Mouse (Mus musculus) heart, embryonic 13.5 days (tissue): ENCODE measurements around the gene 0610040J01Rik. TPM values are rescaled to one million over a fixed set of nuclear protein-coding genes. Genes with fewer than 3 reads are reported as not detected.
"Not testable (repeated sequence)": the region's sequence is repeated elsewhere in the genome, so short reads cannot be mapped to it uniquely, and the experiment has no call there.

Experiments used
- ATAC-seq: fragments of 200-750 bp; cut with Nextera tagmentation; 2 replicates; pipeline ENCODE4 v1.8.0; 2017; ENCODE audit warnings: moderate TSS enrichment; ENCODE audit not compliant: insufficient number of reproducible peaks, low FRiP score, low TSS enrichment; ENCODE audit errors: extremely low read depth
- H3K27ac ChIP-seq: fragments of 300-500 bp; sonication (generic); replicated peaks from 2 replicates; pipeline ENCODE4 v1.5.1; 2015; ENCODE audit warnings: moderate library complexity, mild to moderate bottlenecking, inconsistent platforms
- H3K27me3 ChIP-seq: fragments of 300-500 bp; sonication (generic); replicated peaks from 2 replicates; pipeline ENCODE4 v1.6.1; 2015; ENCODE audit warnings: mild to moderate bottlenecking, inconsistent platforms
- H3K36me3 ChIP-seq: fragments of 300-500 bp; sonication (generic); 2 replicates; pipeline ENCODE4 v1.6.1; 2015; ENCODE audit warnings: mild to moderate bottlenecking, inconsistent platforms
- H3K4me1 ChIP-seq: fragments of 300-500 bp; sonication (generic); 2 replicates; pipeline ENCODE4 v1.6.1; 2015; ENCODE audit warnings: inconsistent platforms
- H3K4me2 ChIP-seq: fragments of 300-500 bp; sonication (generic); 2 replicates; pipeline ENCODE4 v1.6.1; 2015; ENCODE audit warnings: inconsistent platforms, mild to moderate bottlenecking, moderate library complexity
- H3K4me3 ChIP-seq: fragments of 300-500 bp; sonication (generic); 2 replicates; pipeline ENCODE4 v1.5.1; 2015; ENCODE audit warnings: moderate library complexity, mild to moderate bottlenecking, inconsistent platforms
- H3K9ac ChIP-seq: fragments of 300-500 bp; sonication (generic); 2 replicates; pipeline ENCODE4 v1.6.1; 2015; ENCODE audit warnings: inconsistent platforms, mild to moderate bottlenecking, moderate library complexity
- H3K9me3 ChIP-seq: fragments of 300-500 bp; sonication (generic); 2 replicates; pipeline ENCODE4 v1.6.1; 2016; ENCODE audit warnings: inconsistent platforms
- WGBS: fragments of 180-500 bp; shearing (Covaris S2); methylation state at CpG from one replicate; pipeline ENCODE4 v1.1.7; 2015; ENCODE audit warnings: mixed read lengths; 5-methylcytosine and 5-hydroxymethylcytosine counted together
- polyA plus RNA-seq: library from polyadenylated mRNA; unstranded; fragments of >200 nt; fragmentation: Nextera tagmentation; extraction: Ambion mirVana; gene quantifications from 2 replicates; pipeline ENCODE4 v1.2.1, GENCODE M21; 2015

Gene 0610040J01Rik
- polyA plus RNA-seq, 1 experiment from 2014 or later: 2.3 TPM

DNA sequence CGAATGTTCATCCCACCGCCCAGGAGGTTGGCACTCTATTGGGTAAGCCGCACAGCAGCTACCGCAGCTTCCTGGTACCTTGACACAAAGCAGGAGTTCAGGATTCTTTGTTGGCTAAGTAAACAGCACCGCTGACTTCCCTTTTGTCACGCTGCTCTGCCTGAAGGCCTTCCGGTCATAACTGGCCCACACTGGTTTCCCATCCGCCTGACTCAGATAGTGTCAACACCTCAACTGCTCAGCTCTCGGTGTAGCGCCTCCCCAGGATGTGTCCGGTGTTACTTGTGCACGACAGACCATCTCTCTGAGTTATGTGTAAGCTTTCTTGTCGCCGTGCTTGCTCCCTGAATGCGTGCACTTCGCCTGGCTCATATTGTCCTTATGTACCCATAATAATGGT, 62.7 kb downstream of the 0610040J01Rik start:
- Histone ChIP-seq H3K27ac (no peak overlapping the region), H3K4me1 (0 out of 2 replicates have a peak, but pooled peaks cover 2% of the 10 kb centered on the region), H3K36me3 (no peaks in the 10 kb centered on the region), H3K4me3 (no peak overlapping the region), H3K9me3 (no peaks in the 10 kb centered on the region), H3K9ac (no peak overlapping the region), H3K27me3 (no peaks in the 10 kb centered on the region), H3K4me2 (no peak overlapping the region)
- WGBS: 59% methylated on average over 16 of the region's 16 CpGs
- no peak for ATAC-seq

DNA sequence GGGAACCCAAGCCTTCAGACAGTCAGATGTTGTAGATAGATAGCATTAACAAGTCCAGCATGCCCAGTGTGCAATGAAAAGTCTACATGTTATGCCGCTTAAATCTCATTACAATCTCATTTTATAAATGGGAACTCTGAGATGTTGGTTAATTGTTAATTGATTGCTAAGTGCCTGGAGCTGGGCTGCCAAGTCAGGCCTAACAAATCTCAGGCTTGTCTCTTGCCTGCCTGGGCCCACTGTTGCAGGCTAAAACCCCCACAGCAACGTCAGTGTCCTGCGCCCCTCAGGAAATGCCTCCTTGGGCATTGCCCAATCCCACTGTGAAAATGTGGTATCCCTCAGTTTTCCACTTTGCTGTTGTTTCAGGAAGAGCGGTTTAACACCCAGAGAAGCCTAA, 63.9 kb downstream of the 0610040J01Rik start:
- Histone ChIP-seq H3K27ac (no peak overlapping the region), H3K9me3 (no peaks in the 10 kb centered on the region), H3K9ac (no peak overlapping the region), H3K27me3 (no peaks in the 10 kb centered on the region), H3K36me3 (no peaks in the 10 kb centered on the region), H3K4me2 (no peak overlapping the region), H3K4me1 (0 out of 2 replicates have a peak, but pooled peaks cover 2% of the 10 kb centered on the region), H3K4me3 (no peak overlapping the region)
- WGBS: 86% methylated on average over 4 of the region's 4 CpGs
- ATAC-seq: no peak

DNA sequence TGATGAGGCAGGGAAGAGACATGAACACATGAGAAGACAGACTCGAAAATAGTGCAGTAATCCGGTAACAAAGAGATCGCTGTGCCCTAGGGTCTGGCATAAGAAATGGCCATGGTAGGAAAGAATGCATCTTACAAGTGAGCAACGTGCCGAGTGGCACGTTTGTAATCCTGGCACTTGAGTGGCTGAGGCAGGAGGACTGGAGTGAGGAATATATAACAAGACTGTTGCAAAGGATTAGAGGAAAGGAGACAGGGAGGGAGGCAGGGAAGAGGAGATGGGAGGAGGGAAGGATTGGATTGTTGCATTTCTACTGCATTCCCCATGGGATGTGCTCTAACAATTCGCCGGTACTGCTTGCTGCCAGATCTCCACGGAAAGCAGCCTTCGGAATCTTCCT, 66.9 kb downstream of the 0610040J01Rik start:
- 65% methylated on average over 10 of the region's 10 CpGs for WGBS
- no peaks in the 10 kb centered on the region for H3K27me3 ChIP-seq
- H3K4me2 ChIP-seq: no peak overlapping the region
- 0 out of 2 replicates have a peak, but pooled peaks cover 2% of the 10 kb centered on the region for H3K4me1 ChIP-seq
- no peaks in the 10 kb centered on the region for H3K9me3 ChIP-seq
- no peaks in the 10 kb centered on the region for H3K36me3 ChIP-seq
- no peak for ATAC-seq
- H3K9ac ChIP-seq: no peak overlapping the region
- H3K4me3 ChIP-seq: no peak overlapping the region
- no peak overlapping the region for H3K27ac ChIP-seq

DNA sequence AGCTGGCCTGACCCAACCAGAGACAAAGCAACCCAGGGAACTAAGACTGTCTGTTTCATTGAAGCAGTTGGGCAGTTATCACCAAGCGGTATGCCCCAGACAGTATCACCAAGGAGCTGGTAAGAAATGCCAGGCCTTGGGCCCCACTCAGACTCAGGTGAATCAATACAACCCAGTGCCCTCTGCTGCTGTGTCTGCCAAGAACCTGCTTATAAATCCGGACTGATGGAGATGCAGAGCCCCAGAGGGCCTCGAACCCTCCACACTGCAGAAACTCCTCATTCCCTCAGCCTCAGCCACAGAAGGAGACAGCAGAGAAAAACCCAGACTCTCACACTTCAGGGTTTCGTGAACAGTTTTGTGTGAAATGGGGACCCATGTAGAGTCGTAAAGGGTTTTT, 74.1 kb downstream of the 0610040J01Rik start:
- no peak for ATAC-seq
- H3K27ac ChIP-seq: no peak overlapping the region
- WGBS: 81% methylated on average over 5 of the region's 5 CpGs
- peaks cover 5% of the 10 kb centered on the region; the same call in 1 of the 2 replicates for H3K27me3 ChIP-seq
- H3K36me3 ChIP-seq: no peaks in the 10 kb centered on the region
- no peaks in the 10 kb centered on the region for H3K4me1 ChIP-seq
- no peak overlapping the region for H3K4me3 ChIP-seq
- no peak overlapping the region for H3K9ac ChIP-seq
- H3K9me3 ChIP-seq: peaks cover 6% of the 10 kb centered on the region; the same call in 1 of the 2 replicates
- H3K4me2 ChIP-seq: no peak overlapping the region

DNA sequence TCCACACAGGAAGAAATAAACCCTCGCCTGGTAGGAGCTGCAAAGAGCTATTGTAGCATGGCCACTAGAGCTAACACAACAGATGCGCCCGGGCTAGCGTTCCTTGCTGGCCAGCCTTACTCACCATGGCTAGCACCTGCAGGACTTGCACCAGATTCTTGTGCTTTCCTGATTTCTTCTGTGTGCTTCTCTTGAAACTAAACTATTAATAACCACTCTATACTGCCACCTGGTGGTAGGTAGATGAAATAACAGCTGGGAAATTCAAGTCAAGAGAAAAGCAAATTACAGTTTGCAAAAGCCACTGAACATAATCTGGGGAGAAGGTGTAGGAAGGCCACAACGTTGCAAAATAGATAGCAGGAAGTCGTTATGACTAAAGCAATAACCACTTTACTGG, 74.5 kb downstream of the 0610040J01Rik start:
- H3K9ac ChIP-seq: no peak overlapping the region
- ATAC-seq: no peak
- peaks cover 5% of the 10 kb centered on the region; the same call in 1 of the 2 replicates for H3K27me3 ChIP-seq
- H3K4me1 ChIP-seq: no peaks in the 10 kb centered on the region
- H3K4me3 ChIP-seq: no peak overlapping the region
- H3K36me3 ChIP-seq: no peaks in the 10 kb centered on the region
- H3K27ac ChIP-seq: no peak overlapping the region
- WGBS: 34% methylated on average over 6 of the region's 6 CpGs
- H3K4me2 ChIP-seq: no peak overlapping the region
- H3K9me3 ChIP-seq: peaks cover 6% of the 10 kb centered on the region; the same call in 1 of the 2 replicates

DNA sequence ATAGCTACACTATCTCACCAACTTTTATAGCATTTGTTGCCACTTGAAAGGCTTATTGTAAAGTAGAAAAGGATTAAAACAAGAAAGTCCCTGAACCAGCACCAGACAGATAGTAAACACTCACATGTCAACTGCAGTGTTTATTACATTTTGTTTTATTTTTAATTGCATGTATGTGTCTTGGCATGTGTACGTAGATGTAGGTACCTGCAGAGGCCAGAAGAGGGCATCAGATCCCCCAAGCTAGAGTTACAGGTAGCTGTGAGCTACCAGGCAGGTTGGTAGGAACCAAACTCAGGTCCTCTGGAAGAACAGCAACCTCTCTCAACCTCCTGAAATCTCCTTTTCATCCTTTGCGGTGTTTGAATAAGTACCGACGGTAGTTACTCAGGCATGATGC, 74.9 kb downstream of the 0610040J01Rik start:
- WGBS: 93% methylated on average over 4 of the region's 4 CpGs
- H3K9me3 ChIP-seq: peaks cover 6% of the 10 kb centered on the region; the same call in 1 of the 2 replicates
- H3K4me1 ChIP-seq: no peaks in the 10 kb centered on the region
- H3K27ac ChIP-seq: no peak overlapping the region
- H3K9ac ChIP-seq: no peak overlapping the region
- H3K36me3 ChIP-seq: no peaks in the 10 kb centered on the region
- ATAC-seq: no peak
- H3K4me3 ChIP-seq: no peak overlapping the region
- H3K27me3 ChIP-seq: peaks cover 5% of the 10 kb centered on the region; the same call in 1 of the 2 replicates
- H3K4me2 ChIP-seq: no peak overlapping the region

DNA sequence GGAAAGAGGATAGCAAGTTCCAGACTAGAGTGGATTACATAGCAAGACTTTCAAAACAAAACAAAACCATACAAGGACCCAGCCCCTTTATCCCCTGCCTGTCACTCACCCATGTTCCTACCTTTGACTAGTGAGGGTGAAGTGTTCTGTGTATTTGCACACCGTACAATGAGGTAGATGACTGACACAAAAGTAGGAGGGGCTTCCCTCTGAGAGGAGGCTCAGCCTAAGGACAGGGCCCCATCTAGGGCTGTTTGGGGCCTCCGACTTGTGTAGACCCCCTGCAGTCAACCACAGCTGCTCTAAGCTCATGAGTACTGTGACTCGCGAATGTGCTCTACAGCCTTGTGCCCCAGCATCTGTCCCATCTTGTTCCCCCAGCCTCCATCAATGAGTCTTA, 79.1 kb downstream of the 0610040J01Rik start:
- ATAC-seq: no peak
- Histone ChIP-seq H3K4me2 (no peak overlapping the region), H3K27me3 (peaks cover 3% of the 10 kb centered on the region; the same call in 1 of the 2 replicates), H3K4me3 (no peak overlapping the region), H3K36me3 (no peaks in the 10 kb centered on the region), H3K9ac (no peak overlapping the region), H3K4me1 (no peaks in the 10 kb centered on the region), H3K9me3 (peaks cover 6% of the 10 kb centered on the region; the same call in 1 of the 2 replicates), H3K27ac (no peak overlapping the region)
- WGBS: 77% methylated on average over 4 of the region's 4 CpGs

DNA sequence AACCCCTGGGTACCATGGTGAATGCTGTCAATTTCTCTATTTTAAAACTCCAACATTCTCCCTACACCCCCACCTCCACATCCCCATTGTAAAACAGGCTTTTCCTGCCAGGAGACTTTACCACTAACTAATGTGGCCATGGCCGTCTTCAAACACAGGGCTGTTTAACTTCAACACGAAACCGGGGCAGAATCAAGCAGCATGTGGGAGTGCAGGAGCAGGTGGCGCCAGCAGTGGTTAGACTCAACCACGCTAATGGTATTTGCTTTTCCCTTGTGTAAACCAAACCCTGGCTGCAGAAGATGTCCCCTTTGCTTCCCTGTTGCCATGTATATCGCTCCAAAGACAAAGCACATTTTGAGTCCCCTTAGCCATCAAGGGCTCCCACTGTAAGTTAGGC, 79.7 kb downstream of the 0610040J01Rik start:
- no peak for ATAC-seq
- Histone ChIP-seq H3K27ac (no peak overlapping the region), H3K36me3 (no peaks in the 10 kb centered on the region), H3K4me3 (no peak overlapping the region), H3K4me2 (no peak overlapping the region), H3K9me3 (peaks cover 6% of the 10 kb centered on the region; the same call in 1 of the 2 replicates), H3K27me3 (no peaks in the 10 kb centered on the region), H3K4me1 (no peaks in the 10 kb centered on the region), H3K9ac (no peak overlapping the region)
- 79% methylated on average over 6 of the region's 6 CpGs for WGBS

DNA sequence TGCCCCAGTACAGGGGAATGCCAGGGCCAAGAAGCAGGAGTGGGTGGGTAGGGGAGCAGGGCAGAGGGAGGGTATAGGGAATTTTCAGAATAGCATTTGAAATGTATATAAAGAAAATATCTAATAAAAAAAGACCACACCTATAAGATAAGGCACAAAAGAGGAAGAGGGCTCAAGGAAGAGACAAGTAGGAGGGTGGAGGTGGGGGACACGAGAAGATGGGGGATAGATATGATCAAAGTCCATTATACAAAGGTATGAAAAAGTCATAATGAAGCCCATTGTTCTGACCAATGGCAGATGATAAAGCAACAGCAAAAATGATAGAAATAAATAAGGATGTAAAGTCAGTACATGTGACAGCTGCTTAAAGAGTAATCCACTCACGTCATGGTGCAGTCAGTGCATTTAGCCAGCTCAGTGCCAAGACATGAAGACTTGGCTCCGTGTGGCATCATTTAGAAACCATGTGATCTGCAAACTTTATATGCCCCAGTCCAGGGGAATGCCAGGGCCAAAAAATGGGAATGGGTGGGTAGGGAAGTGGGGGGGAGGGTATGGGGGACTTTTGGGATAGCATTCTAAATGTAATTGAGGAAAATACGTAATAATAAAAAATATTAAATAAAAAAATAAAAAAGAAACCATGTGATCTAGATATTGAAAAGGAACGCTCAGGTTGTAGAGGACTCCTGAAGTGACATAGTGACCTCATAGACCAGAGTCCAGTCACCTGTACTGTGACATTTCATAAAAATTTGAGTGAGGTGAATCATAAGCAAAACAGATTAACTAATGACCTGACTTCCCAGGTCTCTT, 85.0 kb downstream of the 0610040J01Rik start:
- not testable (repeated sequence) for H3K9me3 ChIP-seq, H3K4me2 ChIP-seq, H3K27ac ChIP-seq, H3K27me3 ChIP-seq, ATAC-seq, H3K4me1 ChIP-seq, H3K9ac ChIP-seq, H3K36me3 ChIP-seq, H3K4me3 ChIP-seq
- 79% methylated on average over 5 of the region's 5 CpGs for WGBS

DNA sequence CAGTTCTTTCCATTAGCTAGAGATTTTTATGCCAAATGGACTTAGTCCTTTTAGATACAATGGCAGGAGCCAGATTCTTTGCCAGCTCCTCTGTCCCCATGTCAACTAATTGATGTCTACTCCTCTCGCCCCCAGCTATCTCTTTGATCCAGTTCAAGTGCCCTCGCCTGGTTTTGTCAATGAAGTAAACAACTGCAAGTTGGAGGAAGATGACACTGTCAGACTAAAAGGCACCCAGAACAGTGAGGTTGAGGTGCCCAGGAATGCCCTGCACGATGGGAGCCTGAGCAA, 85.6 kb downstream of the 0610040J01Rik start:
- Histone ChIP-seq H3K9ac (no peak overlapping the region), H3K27me3 (peaks cover 12% of the 10 kb centered on the region), H3K4me1 (0 out of 2 replicates have a peak, but pooled peaks cover under 1% of the 10 kb centered on the region), H3K36me3 (no peaks in the 10 kb centered on the region), H3K9me3 (no peaks in the 10 kb centered on the region), H3K4me3 (no peak overlapping the region), H3K27ac (no peak overlapping the region), H3K4me2 (no peak overlapping the region)
- 67% methylated on average over 3 of the region's 3 CpGs for WGBS
- ATAC-seq: no peak

DNA sequence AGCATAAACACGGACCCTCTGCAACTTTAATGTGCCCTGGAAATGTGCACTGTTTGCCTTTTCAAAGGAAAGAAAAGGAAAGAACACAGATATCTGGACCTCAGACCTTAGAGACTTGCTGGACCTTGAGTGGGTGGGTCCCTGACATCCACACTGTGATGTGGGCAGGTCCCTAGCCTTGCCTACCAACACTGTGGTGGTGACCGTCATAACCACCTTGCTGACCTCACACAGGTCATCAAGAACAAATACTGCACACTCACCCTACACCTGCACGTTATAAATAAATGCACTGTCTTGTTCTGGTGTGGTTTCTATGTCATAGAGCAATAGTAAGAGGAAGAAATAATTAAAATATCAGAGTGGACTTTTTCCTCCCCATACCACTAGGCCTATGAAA, 91.2 kb downstream of the 0610040J01Rik start:
- 68% methylated on average over 3 of the region's 3 CpGs for WGBS

More for the DNA sequence above, 91.2 kb downstream of the 0610040J01Rik start:
- Histone ChIP-seq H3K9me3 (no peaks in the 10 kb centered on the region), H3K4me1 (peaks cover 11% of the 10 kb centered on the region; the same call in 1 of the 2 replicates), H3K4me2 (no peak overlapping the region), H3K27me3 (peaks cover 53% of the 10 kb centered on the region), H3K27ac (no peak overlapping the region), H3K36me3 (no peaks in the 10 kb centered on the region), H3K4me3 (no peak overlapping the region), H3K9ac (no peak overlapping the region)
- ATAC-seq: no peak
